Mouse (Mus musculus): ENCODE results near the gene Rsrc1.

Rsrc1 gene

DNA sequence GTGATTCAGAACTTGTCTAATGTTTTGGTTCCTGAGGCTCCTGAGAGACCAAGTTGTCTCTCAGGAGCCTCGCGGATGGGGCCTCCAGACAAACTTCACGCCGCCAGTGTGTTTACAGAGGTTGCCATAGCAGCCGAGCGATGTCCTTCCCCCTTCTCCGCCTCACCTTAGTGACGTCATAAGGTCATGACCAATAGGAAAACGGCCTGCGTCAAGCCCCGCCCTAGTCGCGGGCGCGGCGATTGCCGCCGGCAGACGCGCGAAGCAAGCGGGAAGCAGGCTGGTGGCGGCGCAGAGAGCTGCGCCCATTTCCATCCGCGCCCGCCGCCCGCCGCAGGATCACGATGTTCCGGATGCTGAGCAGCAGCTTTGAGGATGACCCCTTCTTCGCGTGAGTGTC lies 392.7 kb downstream of the Rsrc1 start, which contains the start of gene Mlf1:
Gene Mlf1, plus strand, starts transcription at position 226 of the 400 bp plus-strand sequence.
- DNase-seq = peak; percentile 95

DNA sequence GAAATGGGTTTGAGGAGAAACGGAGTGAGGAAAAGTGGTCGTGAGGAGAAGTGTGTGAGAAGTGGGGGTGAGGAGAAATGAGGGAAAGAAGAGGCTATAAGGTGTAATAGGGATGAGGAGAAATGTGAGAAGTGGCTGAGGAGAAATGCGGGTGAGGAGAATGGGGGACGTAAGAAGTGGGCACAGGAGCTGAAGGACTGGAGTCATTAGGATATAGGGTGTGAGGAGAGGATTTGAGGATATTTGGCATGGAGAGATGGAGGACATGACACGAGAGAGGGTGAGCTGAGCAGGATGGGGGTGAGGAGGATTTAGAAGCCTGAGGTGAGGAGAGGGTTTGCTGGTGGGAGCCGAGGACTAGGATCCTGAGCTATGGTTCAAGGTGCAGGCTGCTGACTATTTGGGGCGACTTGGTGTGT lies 393.2 kb downstream of the Rsrc1 start:
- no peak for DNase-seq

DNA sequence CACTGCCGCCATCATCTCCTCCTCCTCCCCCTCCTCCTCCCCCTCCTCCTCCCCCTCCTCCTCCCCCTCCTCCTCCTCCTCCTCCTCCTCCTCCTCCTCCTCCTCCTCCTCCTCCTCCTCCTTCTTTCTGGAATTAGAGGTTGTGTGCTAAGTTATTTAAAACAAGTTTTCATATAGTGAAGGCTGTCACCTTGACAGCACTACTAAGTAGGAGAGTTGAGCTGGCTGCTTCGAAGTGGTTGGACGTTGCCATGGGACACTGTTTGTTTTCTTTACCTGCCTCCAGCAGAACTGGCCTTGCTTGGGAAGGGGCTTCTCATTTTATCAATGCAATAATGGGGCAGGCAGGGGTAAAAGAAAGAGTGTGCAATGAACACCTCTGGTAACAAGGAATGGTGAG lies 393.9 kb downstream of the Rsrc1 start, which contains the start of gene Gm17402:
Gene Gm17402, minus strand, starts transcription at position 101 of the 400 bp plus-strand sequence.
- DNase-seq = no peak

DNA sequence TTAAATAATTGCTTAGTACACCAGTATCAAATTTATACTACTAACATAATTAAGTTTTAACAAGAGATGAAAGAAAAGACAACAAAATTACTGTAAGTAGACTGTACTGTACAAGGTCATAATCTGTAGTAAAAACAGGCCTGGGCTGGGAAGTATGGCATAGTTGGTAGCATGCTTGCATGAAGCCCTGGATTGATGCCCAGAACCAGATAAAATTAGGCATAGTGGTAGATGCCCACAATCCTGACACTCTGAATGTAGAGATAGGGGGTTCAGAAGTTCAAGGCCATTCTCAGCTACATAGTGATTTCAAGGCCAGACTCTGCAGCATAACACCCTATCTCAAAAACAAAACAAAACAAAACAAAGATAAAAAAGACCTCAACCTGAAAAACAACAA lies 397.0 kb downstream of the Rsrc1 start:
- DNase-seq = no peak
